Mouse (Mus musculus) cerebellum, adult 2 months (tissue): ENCODE data around the gene Neil1.

Source experiments
- CTCF ChIP-seq: fragments of 200-500 bp; IDR thresholded peaks from 2 replicates; pipeline ENCODE4 v1.5.1; 2011; ENCODE audit warnings: low read depth, mild to moderate bottlenecking, control low read depth, low read length, moderate library complexity, borderline replicate concordance; ENCODE audit not compliant: insufficient read depth
- POLR2A ChIP-seq: fragments of 200-500 bp; IDR thresholded peaks from 2 replicates; pipeline ENCODE4 v1.6.1; 2011; ENCODE audit warnings: low read length, control low read depth, borderline replicate concordance; ENCODE audit not compliant: insufficient read depth

GRCm38 (mm10) chr9:57143212-57143611 lies 4.9 kb downstream of the Neil1 start:
- TF ChIP-seq CTCF: no peak
- TF ChIP-seq POLR2A: no peak
